Comparison of ENCODE assay signal across 8 mouse cellular contexts in the genomic region with DNA sequence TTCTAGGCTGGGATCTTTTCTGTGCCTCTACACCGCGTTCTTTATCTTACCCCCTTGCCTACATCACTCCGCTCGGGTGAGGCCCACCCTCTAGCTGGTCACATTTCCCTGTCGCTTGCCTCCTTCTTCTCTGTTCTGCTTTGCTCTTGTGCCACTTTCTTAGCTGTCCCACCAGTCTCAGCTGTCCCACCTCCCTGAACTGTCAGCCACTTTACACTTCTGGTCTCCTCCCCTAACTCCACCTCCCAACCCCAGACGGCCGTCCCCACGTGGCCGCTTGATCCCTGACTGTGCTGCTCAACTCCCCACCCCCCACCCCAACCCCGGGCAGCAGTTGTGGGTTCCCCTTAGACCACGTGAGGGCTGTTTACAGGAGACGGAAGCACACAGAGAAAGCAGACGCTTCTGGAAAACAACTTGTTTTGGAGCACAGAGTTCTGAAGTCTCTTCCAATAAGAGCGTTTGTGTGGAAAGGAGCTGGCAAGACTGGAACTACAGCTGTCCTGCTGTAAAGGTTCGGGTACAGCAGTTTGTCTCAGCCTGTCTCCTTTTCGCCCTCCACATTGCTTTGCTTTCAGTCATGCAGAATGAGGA. TPM values are rescaled to one million over a fixed set of nuclear protein-coding genes. Genes with fewer than 3 reads are reported as not detected.
DNase-seq lines count a peak whose midpoint lies in the region; ATAC-seq and TF ChIP-seq lines count a peak whose summit lies in the region.

A gene (plus strand): TSS at position 330 of the 594 bp plus-strand sequence.

- peak within 1 kb of the TSS; percentile 99 for H3K4me2 ChIP-seq in kidney, embryonic 14.5 days (replicated peaks; ENCODE audit: low read depth, low read length)
- H3K4me2 ChIP-seq in limb, embryonic 14.5 days (replicated peaks; ENCODE audit: low read depth, low read length, severe bottlenecking) = peak within 1 kb of the TSS; percentile 98
- H3K4me2 ChIP-seq in midbrain, embryonic 16.5 days (ENCODE audit: low read length) = peak within 1 kb of the TSS; percentile 97

- H3K9ac ChIP-seq in kidney, embryonic 14.5 days (ENCODE audit: low read depth, low read length) = peak within 1 kb of the TSS; percentile 78
- peak within 1 kb of the TSS; percentile 61 for H3K9ac ChIP-seq in limb, embryonic 14.5 days (ENCODE audit: low read depth, low read length, severe bottlenecking)
- peak within 1 kb of the TSS; percentile 89 for H3K9ac ChIP-seq in midbrain, embryonic 16.5 days (ENCODE audit: low read depth, low read length)

- H3K36me3 ChIP-seq in kidney, embryonic 14.5 days (ENCODE audit: control insufficient read depth, insufficient read depth, low read length) = peaks cover 24% of the 10 kb centered on the region
- peaks cover 17% of the 10 kb centered on the region for H3K36me3 ChIP-seq in limb, embryonic 14.5 days (ENCODE audit: control insufficient read depth, insufficient read depth, low read length)
- H3K36me3 ChIP-seq in midbrain, embryonic 16.5 days (ENCODE audit: control insufficient read depth, insufficient read depth, low read length) = peaks cover 5% of the 10 kb centered on the region; the same call in 1 of the 2 replicates

- WGBS in kidney, embryonic 14.5 days = under 1% methylated on average over 16 of the region's 16 CpGs
- WGBS in limb, embryonic 14.5 days = 1% methylated on average over 16 of the region's 16 CpGs
- WGBS in midbrain, embryonic 16.5 days = under 1% methylated on average over 16 of the region's 16 CpGs

- no peaks in the 10 kb centered on the region for H3K9me3 ChIP-seq in kidney, embryonic 14.5 days (ENCODE audit: control insufficient read depth, low read length)
- H3K9me3 ChIP-seq in limb, embryonic 14.5 days (ENCODE audit: control insufficient read depth, low read length) = no peaks in the 10 kb centered on the region
- no peaks in the 10 kb centered on the region for H3K9me3 ChIP-seq in midbrain, embryonic 16.5 days (replicated peaks; ENCODE audit: control insufficient read depth, low read length, poor library complexity, severe bottlenecking)

- H3K4me3 ChIP-seq in bone marrow macrophage, adult 2 months (ENCODE audit: insufficient read depth, low read length) = peak within 1 kb of the TSS; percentile 94
- peak within 1 kb of the TSS; percentile 86 for H3K4me3 ChIP-seq in embryonic fibroblast, embryonic 13.5 days (ENCODE audit: insufficient read depth, low read length)
- H3K4me3 ChIP-seq in kidney, embryonic 14.5 days (ENCODE audit: low read length) = peak within 1 kb of the TSS; percentile 88
- peak within 1 kb of the TSS; percentile 53 for H3K4me3 ChIP-seq in limb, embryonic 14.5 days (replicated peaks; ENCODE audit: low read length)
- H3K4me3 ChIP-seq in midbrain, embryonic 16.5 days (ENCODE audit: low read depth, low read length) = peak within 1 kb of the TSS; percentile 82

- TF ChIP-seq POLR2A in bone marrow macrophage, adult 2 months (IDR thresholded peaks at IDR 0.05; ENCODE audit: borderline replicate concordance, low read depth, low read length) = no peak
- TF ChIP-seq POLR2A in embryonic fibroblast, embryonic 13.5 days (IDR thresholded peaks at IDR 0.05; ENCODE audit: low read depth, low read length) = peak; percentile 65; the same call in 1 of the 2 replicates
- TF ChIP-seq POLR2A in limb, embryonic 14.5 days (IDR thresholded peaks at IDR 0.05; ENCODE audit: borderline replicate concordance, extremely low read depth, insufficient read depth, insufficient read length) = no peak

- TF ChIP-seq CTCF in bone marrow macrophage, adult 2 months (IDR thresholded peaks at IDR 0.05; ENCODE audit: low read depth, low read length) = no peak
- no peak for TF ChIP-seq CTCF in embryonic fibroblast, embryonic 13.5 days (IDR thresholded peaks at IDR 0.05; ENCODE audit: borderline replicate concordance, insufficient read depth, low read length)

- peak; percentile 78 for ATAC-seq in kidney, embryonic 14.5 days (ENCODE audit: low FRiP score, low TSS enrichment)
- peak; percentile 62 for ATAC-seq in limb, embryonic 14.5 days (ENCODE audit: low FRiP score, low read depth)
- no peak; the same call in 1 of the 2 replicates for ATAC-seq in midbrain, embryonic 16.5 days

- DNase-seq in B cell, adult 2 months = peak; percentile 86 to 90
- DNase-seq in heart, adult 9 months (ENCODE audit: low spot score in 2 of 2) = peak; percentile 83 to 85
- peak; percentile 75 for DNase-seq in limb, embryonic 14.5 days (ENCODE audit: low spot score)
- DNase-seq in spleen, postnatal 10 days (ENCODE audit: low spot score in 2 of 2) = peak; percentile 60 to 85

- H3K27me3 ChIP-seq in kidney, embryonic 14.5 days (ENCODE audit: control insufficient read depth, insufficient read depth, low read length) = no peaks in the 10 kb centered on the region
- no peaks in the 10 kb centered on the region for H3K27me3 ChIP-seq in limb, embryonic 14.5 days (ENCODE audit: control insufficient read depth, insufficient read depth, low read length)
- H3K27me3 ChIP-seq in midbrain, embryonic 16.5 days (ENCODE audit: control insufficient read depth, insufficient read depth, low read depth, low read length) = no peaks in the 10 kb centered on the region

- peaks cover 21% of the 10 kb centered on the region for H3K4me1 ChIP-seq in bone marrow macrophage, adult 2 months (ENCODE audit: control insufficient read depth, insufficient read depth, low read length)
- peaks cover 6% of the 10 kb centered on the region; the same call in 1 of the 2 replicates for H3K4me1 ChIP-seq in embryonic fibroblast, embryonic 13.5 days (ENCODE audit: control insufficient read depth, insufficient read depth, low read length)
- peaks cover 13% of the 10 kb centered on the region for H3K4me1 ChIP-seq in kidney, embryonic 14.5 days (ENCODE audit: control insufficient read depth, insufficient read depth, low read length)
- peaks cover 9% of the 10 kb centered on the region for H3K4me1 ChIP-seq in limb, embryonic 14.5 days (ENCODE audit: control insufficient read depth, insufficient read depth, low read length)
- peaks cover 18% of the 10 kb centered on the region for H3K4me1 ChIP-seq in midbrain, embryonic 16.5 days (ENCODE audit: control insufficient read depth, insufficient read depth, low read length)

- H3K27ac ChIP-seq in bone marrow macrophage, adult 2 months (ENCODE audit: insufficient read depth, low read depth, low read length) = peak within 1 kb of the TSS; percentile 100
- H3K27ac ChIP-seq in embryonic fibroblast, embryonic 13.5 days (ENCODE audit: insufficient read depth, low read length) = no peak within 1 kb of the TSS; the same call in 1 of the 2 replicates
- peak within 1 kb of the TSS; percentile 90 for H3K27ac ChIP-seq in kidney, embryonic 14.5 days (ENCODE audit: low read depth, low read length)
- H3K27ac ChIP-seq in limb, embryonic 14.5 days (replicated peaks; ENCODE audit: low read depth, low read length) = peak within 1 kb of the TSS; percentile 86
- H3K27ac ChIP-seq in midbrain, embryonic 16.5 days (ENCODE audit: low read length) = peak within 1 kb of the TSS; percentile 86

RNA-seq across cellular contexts. Expression of the gene that starts here (rescaled TPM):
- polyA plus RNA-seq in bone marrow macrophage, adult 2 months (2012; ENCODE audit: insufficient read depth, insufficient read length, missing spikeins) = 184 and 202 TPM in 2 replicates
- 8.5 and 10.4 TPM in 2 replicates for polyA plus RNA-seq in embryonic fibroblast, embryonic 13.5 days (2011; ENCODE audit: insufficient read length, low read depth, missing spikeins)
- polyA plus RNA-seq in kidney, embryonic 14.5 days (2014; fragmentation: Nextera tagmentation; extraction: Ambion mirVana) = 6.0 and 7.5 TPM in 2 replicates
- polyA plus RNA-seq in limb, embryonic 14.5 days (2012; rRNA removed) = 11.1 and 12.0 TPM in 2 replicates
- 7.9 and 9.0 TPM in 2 replicates for polyA plus RNA-seq in limb, embryonic 14.5 days (2014; fragmentation: Nextera tagmentation; extraction: Ambion mirVana)
- 2.8 and 3.8 TPM in 2 replicates for polyA plus RNA-seq in midbrain, embryonic 16.5 days (2015; fragmentation: Nextera tagmentation; extraction: Ambion mirVana)

Comparison
In these comparisons a context has a peak if more than half of its experiments do, and no peak if none do; other contexts are left out.
1. RNA of the gene that starts here (polyA plus RNA-seq): 184 to 202 TPM in bone marrow macrophage, adult 2 months; 7.9 to 12.0 TPM in limb, embryonic 14.5 days, 8.5 to 10.4 TPM in embryonic fibroblast, embryonic 13.5 days, 6.0 to 7.5 TPM in kidney, embryonic 14.5 days and 2.8 to 3.8 TPM in midbrain, embryonic 16.5 days; every median in the first group is over 10 times any median in the second.
2. Peak in every context shown above with its lines, with median percentiles within 50 percentile points of each other: DNase-seq, H3K4me3 ChIP-seq, H3K4me2 ChIP-seq and H3K9ac ChIP-seq.